Mouse (Mus musculus) 416B (cell line): ENCODE data around the gene Mrpl23.

Source experiments
- DNase-seq: peaks from one replicate; pipeline ENCODE4 v3.0.0; 2011; ENCODE audit warnings: low read depth

The Mrpl23 gene

GRCm38 (mm10) chr7:142574826-142575351 is 42.4 kb downstream of the Mrpl23 start:
- DNase-seq: no peak

- DNase-seq: no peak
These were observed 43.0 kb downstream of the Mrpl23 start for GRCm38 (mm10) chr7:142575491-142575890.

- no peak for DNase-seq
These were observed 43.5 kb downstream of the Mrpl23 start for GRCm38 (mm10) chr7:142575971-142576370.

GRCm38 (mm10) chr7:142576472-142577326 is 44.2 kb downstream of the Mrpl23 start:
- DNase-seq: no peak

- DNase-seq: no peak
These were observed 45.4 kb downstream of the Mrpl23 start for GRCm38 (mm10) chr7:142577806-142578423.

- no peak for DNase-seq
These were observed 46.6 kb downstream of the Mrpl23 start for GRCm38 (mm10) chr7:142579069-142579468.

GRCm38 (mm10) chr7:142580121-142580879 is 47.8 kb downstream of the Mrpl23 start:
- DNase-seq: no peak

GRCm38 (mm10) chr7:142581186-142581585 is 48.7 kb downstream of the Mrpl23 start:
- no peak for DNase-seq

- no peak for DNase-seq
These were observed 49.3 kb downstream of the Mrpl23 start for GRCm38 (mm10) chr7:142581656-142582228.

- DNase-seq: no peak
These were observed 52.4 kb downstream of the Mrpl23 start for GRCm38 (mm10) chr7:142584882-142585281.

- DNase-seq: no peak
These were observed 53.4 kb downstream of the Mrpl23 start for GRCm38 (mm10) chr7:142585890-142586289.

- no peak for DNase-seq
These were observed 55.9 kb downstream of the Mrpl23 start for GRCm38 (mm10) chr7:142588282-142588941.
